Mouse (Mus musculus) adipose tissue, adult 10 weeks (tissue): Measurements from ENCODE around the gene Fads3. TPM values are rescaled to one million over a fixed set of nuclear protein-coding genes. Genes with fewer than 3 reads are reported as not detected.

ENCODE experiments used
- polyA plus RNA-seq: library from polyadenylated mRNA; stranded (reverse); fragments of 350-450 nt; fragmentation: Illumina TruSeq; extraction: RNeasy Lipid Tissue Mini Kit (QIAGEN cat#74804); gene quantifications from one replicate; pipeline ENCODE4 v1.2.3, GENCODE M21; 2014; ENCODE audit warnings: low read depth, low replicate concordance

Gene Fads3
- polyA plus RNA-seq = 155 TPM

GRCm38 (mm10) chr19:10041388-10042148, at the start of gene Fads3:
TSS of gene Fads3 (plus strand) at chr19:10041569.

GRCm38 (mm10) chr19:10001206-10001969, 40.0 kb upstream of the Fads3 start, which contains the start of the genes Best1 and Rab3il1:
TSS of gene Best1 (minus strand) at chr19:10001633.
TSS of gene Rab3il1 (plus strand) at chr19:10001669.

GRCm38 (mm10) chr19:10101341-10102053, 60.1 kb downstream of the Fads3 start, which contains the start of gene Fads2:
TSS of gene Fads2 (minus strand) at chr19:10101746.

Other genes with a start within 250 kb of the Fads3 start
- not detected for gene Scgb2a2, start 194.0 kb upstream of the Fads3 start, polyA plus RNA-seq
- gene Incenp, start 142.0 kb upstream of the Fads3 start, polyA plus RNA-seq = 10.5 TPM
- gene Fth1, start 61.0 kb upstream of the Fads3 start, polyA plus RNA-seq = 2,429 TPM
- 3.3 TPM for gene Best1, start 39.9 kb upstream of the Fads3 start, polyA plus RNA-seq
- gene Rab3il1, start 39.9 kb upstream of the Fads3 start, polyA plus RNA-seq = 29.7 TPM
- 284 TPM for gene Fads2, start 60.2 kb downstream of the Fads3 start, polyA plus RNA-seq
- 172 TPM for gene Fads1, start 141.3 kb downstream of the Fads3 start, polyA plus RNA-seq
- 216 TPM for gene Tmem258, start 162.4 kb downstream of the Fads3 start, polyA plus RNA-seq
- gene Fen1, start 162.6 kb downstream of the Fads3 start, polyA plus RNA-seq = 9.7 TPM
- gene Myrf, start 199.2 kb downstream of the Fads3 start, polyA plus RNA-seq = 8.1 TPM